Mouse (Mus musculus): ENCODE measurements around the gene St3gal4. TPM values are rescaled to one million over a fixed set of nuclear protein-coding genes. Genes with fewer than 3 reads are reported as not detected.

Gene St3gal4
- polyA plus RNA-seq, 1 experiment from 2014 or later: 13.5 TPM

DNA sequence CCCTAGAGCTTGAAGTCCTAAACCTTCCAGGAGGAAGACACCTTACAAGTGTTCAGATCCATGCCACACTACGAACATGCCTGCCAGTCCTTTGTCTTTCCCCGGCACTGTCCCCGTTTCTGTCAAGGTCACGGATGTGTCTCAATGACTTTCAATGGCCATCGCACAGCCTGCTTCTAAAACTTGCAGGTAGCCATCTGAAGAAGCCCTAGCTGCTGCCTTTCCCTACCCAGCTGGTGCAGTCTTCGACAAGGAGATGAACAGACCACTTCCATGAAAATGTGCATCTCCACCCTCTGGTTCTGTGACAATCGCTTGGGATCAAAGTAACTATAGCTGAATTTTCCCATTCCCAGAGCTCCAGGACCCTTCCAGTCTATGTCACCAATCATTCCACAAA, 7.6 kb downstream of the St3gal4 start:
- Histone ChIP-seq H3K4me2 (replicated peaks) (0 out of 2 replicates have a peak overlapping the region, but pooled peaks have one; percentile 9), H3K4me3 (replicated peaks; ENCODE audit: low read length) (no peak overlapping the region), H3K27ac (no peak overlapping the region), H3K4me1 (replicated peaks; ENCODE audit: control insufficient read depth, insufficient read depth, low read length) (peaks cover 18% of the 10 kb centered on the region), H3K27me3 (ENCODE audit: control insufficient read depth, insufficient read depth, low read length) (no peaks in the 10 kb centered on the region), H3K36me3 (replicated peaks; ENCODE audit: control insufficient read depth, insufficient read depth) (no peaks in the 10 kb centered on the region), H3K9ac (no peak overlapping the region), H3K9me3 (ENCODE audit: control insufficient read depth, low read length) (no peaks in the 10 kb centered on the region)
- ATAC-seq (ENCODE audit: low FRiP score) (no peak), DNase-seq (ENCODE audit: low spot score) (no peak)
- WGBS: 79% methylated on average over 7 of the region's 7 CpGs

DNA sequence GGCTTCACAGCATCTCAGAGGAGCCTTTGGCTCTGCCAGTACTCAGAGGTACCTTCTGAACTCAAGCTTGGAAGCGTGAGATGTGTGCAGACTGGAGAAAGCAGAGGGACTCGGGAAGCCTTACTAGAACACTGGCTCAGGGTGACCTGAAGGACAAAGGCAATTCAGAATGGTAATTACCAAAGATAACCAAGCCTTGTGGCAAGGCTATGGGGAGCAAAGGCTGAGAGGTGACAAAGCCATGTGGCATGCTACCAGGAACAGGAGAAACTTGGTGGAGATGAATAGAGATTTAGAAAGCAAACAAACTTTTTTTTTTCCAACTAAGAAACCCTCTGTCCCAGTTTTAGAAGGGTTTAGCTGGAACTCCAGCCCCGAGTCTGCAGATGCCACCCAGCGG, 8.5 kb downstream of the St3gal4 start:
- 83% methylated on average over 4 of the region's 4 CpGs for WGBS
- Histone ChIP-seq H3K27ac (no peak overlapping the region), H3K9me3 (ENCODE audit: control insufficient read depth, low read length) (no peaks in the 10 kb centered on the region), H3K4me3 (replicated peaks; ENCODE audit: low read length) (no peak overlapping the region), H3K4me1 (replicated peaks; ENCODE audit: control insufficient read depth, insufficient read depth, low read length) (peaks cover 11% of the 10 kb centered on the region), H3K27me3 (ENCODE audit: control insufficient read depth, insufficient read depth, low read length) (no peaks in the 10 kb centered on the region), H3K9ac (no peak overlapping the region), H3K36me3 (replicated peaks; ENCODE audit: control insufficient read depth, insufficient read depth) (no peaks in the 10 kb centered on the region), H3K4me2 (replicated peaks) (no peak overlapping the region)
- ATAC-seq (ENCODE audit: low FRiP score) (no peak), DNase-seq (ENCODE audit: low spot score) (no peak)

GRCm38 (mm10) chr9:35110051-35110450, 9.0 kb downstream of the St3gal4 start:
- no peaks in the 10 kb centered on the region for H3K9me3 ChIP-seq (ENCODE audit: control insufficient read depth, low read length)
- no peak overlapping the region for H3K27ac ChIP-seq
- ATAC-seq (ENCODE audit: low FRiP score) (no peak), DNase-seq (ENCODE audit: low spot score) (no peak)
- 96% methylated on average over 5 of the region's 5 CpGs for WGBS
- no peak overlapping the region for H3K4me2 ChIP-seq (replicated peaks)
- no peaks in the 10 kb centered on the region for H3K27me3 ChIP-seq (ENCODE audit: control insufficient read depth, insufficient read depth, low read length)
- no peaks in the 10 kb centered on the region for H3K36me3 ChIP-seq (replicated peaks; ENCODE audit: control insufficient read depth, insufficient read depth)
- peaks cover 7% of the 10 kb centered on the region; the same call in 1 of the 2 replicates for H3K4me1 ChIP-seq (replicated peaks; ENCODE audit: control insufficient read depth, insufficient read depth, low read length)
- H3K9ac ChIP-seq: no peak overlapping the region
- no peak overlapping the region for H3K4me3 ChIP-seq (replicated peaks; ENCODE audit: low read length)

DNA sequence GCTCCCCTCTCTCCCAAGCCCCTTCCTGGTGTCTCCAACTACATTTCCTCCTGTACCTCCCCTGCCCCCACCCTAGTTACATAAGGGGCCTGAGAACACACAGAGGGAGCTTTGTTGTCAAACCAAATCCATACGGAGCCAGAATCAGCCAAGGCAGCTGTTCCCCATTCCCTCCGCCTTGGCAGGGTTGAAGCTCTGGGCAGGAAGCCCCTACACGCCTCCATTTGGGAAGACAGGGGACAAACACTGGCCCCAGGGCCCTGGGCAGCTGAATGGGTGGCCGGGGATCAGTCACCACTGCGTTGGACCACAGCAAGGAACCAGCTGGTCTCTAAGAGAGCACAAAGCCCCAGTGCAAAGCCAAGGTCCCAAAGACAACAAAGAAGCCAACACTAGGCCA, 10.2 kb downstream of the St3gal4 start:
- ATAC-seq (ENCODE audit: low FRiP score): peak; percentile 53; the same call in 1 of the 2 replicates
- H3K36me3 ChIP-seq (replicated peaks; ENCODE audit: control insufficient read depth, insufficient read depth): no peaks in the 10 kb centered on the region
- H3K4me1 ChIP-seq (replicated peaks; ENCODE audit: control insufficient read depth, insufficient read depth, low read length): peaks cover 7% of the 10 kb centered on the region; the same call in 1 of the 2 replicates
- 48% methylated on average over 5 of the region's 5 CpGs for WGBS
- H3K4me2 ChIP-seq (replicated peaks): no peak overlapping the region
- no peaks in the 10 kb centered on the region for H3K9me3 ChIP-seq (ENCODE audit: control insufficient read depth, low read length)
- H3K27me3 ChIP-seq (ENCODE audit: control insufficient read depth, insufficient read depth, low read length): no peaks in the 10 kb centered on the region
- H3K4me3 ChIP-seq (replicated peaks; ENCODE audit: low read length): no peak overlapping the region
- no peak overlapping the region for H3K9ac ChIP-seq
- DNase-seq (ENCODE audit: low spot score): peak; percentile 50
- H3K27ac ChIP-seq: no peak overlapping the region

DNA sequence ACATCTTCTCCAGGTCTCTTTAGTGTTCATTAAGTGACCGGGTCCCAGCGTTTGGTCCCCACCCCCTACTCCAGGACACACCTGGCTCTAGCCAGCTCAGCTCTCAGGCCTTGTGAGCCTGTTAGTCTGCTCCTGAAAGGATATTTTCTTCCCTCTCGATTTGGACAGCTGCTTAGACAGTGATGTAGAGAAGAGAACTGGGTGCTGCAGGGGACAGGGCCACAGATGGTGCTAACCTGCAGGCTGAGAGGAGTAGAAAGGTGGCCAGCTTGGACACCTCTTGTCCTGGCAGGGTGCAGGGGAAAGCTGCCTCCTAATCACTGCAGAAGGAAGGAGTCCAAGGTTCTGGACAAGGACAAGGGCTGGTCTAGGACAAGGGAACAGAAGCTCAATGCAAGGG, 11.0 kb downstream of the St3gal4 start:
- H3K27me3 ChIP-seq (ENCODE audit: control insufficient read depth, insufficient read depth, low read length): no peaks in the 10 kb centered on the region
- DNase-seq (ENCODE audit: low spot score): no peak
- H3K9ac ChIP-seq: no peak overlapping the region
- no peak overlapping the region for H3K4me3 ChIP-seq (replicated peaks; ENCODE audit: low read length)
- H3K9me3 ChIP-seq (ENCODE audit: control insufficient read depth, low read length): no peaks in the 10 kb centered on the region
- 88% methylated on average over 3 of the region's 3 CpGs for WGBS
- peaks cover 7% of the 10 kb centered on the region; the same call in 1 of the 2 replicates for H3K4me1 ChIP-seq (replicated peaks; ENCODE audit: control insufficient read depth, insufficient read depth, low read length)
- no peaks in the 10 kb centered on the region for H3K36me3 ChIP-seq (replicated peaks; ENCODE audit: control insufficient read depth, insufficient read depth)
- no peak for ATAC-seq (ENCODE audit: low FRiP score)
- no peak overlapping the region for H3K4me2 ChIP-seq (replicated peaks)
- H3K27ac ChIP-seq: no peak overlapping the region

DNA sequence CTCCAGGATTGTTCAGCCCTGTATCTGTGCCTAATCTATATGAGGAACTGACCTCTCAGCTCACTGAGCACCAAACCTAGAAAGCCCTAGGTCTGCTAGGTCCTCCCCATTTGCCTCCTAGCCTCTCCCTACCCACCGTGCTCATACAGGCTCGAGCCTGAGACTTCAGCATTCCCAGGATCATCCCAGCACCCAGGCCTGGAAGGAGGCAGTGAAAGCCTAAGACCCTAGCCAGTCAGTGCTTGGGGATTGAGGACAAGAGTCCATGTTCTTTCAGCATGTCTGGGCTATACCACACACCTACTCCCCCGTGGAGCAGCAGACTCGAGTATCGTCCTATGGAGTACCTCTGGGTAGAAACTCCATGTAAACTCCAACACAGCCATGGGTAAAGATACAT, 11.7 kb downstream of the St3gal4 start:
- H3K4me1 ChIP-seq (replicated peaks; ENCODE audit: control insufficient read depth, insufficient read depth, low read length): peaks cover 7% of the 10 kb centered on the region; the same call in 1 of the 2 replicates
- H3K27me3 ChIP-seq (ENCODE audit: control insufficient read depth, insufficient read depth, low read length): no peaks in the 10 kb centered on the region
- ATAC-seq (ENCODE audit: low FRiP score): no peak
- H3K36me3 ChIP-seq (replicated peaks; ENCODE audit: control insufficient read depth, insufficient read depth): no peaks in the 10 kb centered on the region
- H3K4me2 ChIP-seq (replicated peaks): no peak overlapping the region
- WGBS: 91% methylated on average over 5 of the region's 5 CpGs
- no peak for DNase-seq (ENCODE audit: low spot score)
- no peak overlapping the region for H3K4me3 ChIP-seq (replicated peaks; ENCODE audit: low read length)
- no peaks in the 10 kb centered on the region for H3K9me3 ChIP-seq (ENCODE audit: control insufficient read depth, low read length)
- no peak overlapping the region for H3K9ac ChIP-seq
- no peak overlapping the region for H3K27ac ChIP-seq

- H3K36me3 ChIP-seq (replicated peaks; ENCODE audit: control insufficient read depth, insufficient read depth): no peaks in the 10 kb centered on the region
- no peak overlapping the region for H3K9ac ChIP-seq
- no peak for DNase-seq (ENCODE audit: low spot score)
- 70% methylated on average over 15 of the region's 15 CpGs for WGBS
- ATAC-seq (ENCODE audit: low FRiP score): no peak
- no peaks in the 10 kb centered on the region for H3K9me3 ChIP-seq (ENCODE audit: control insufficient read depth, low read length)
- H3K27me3 ChIP-seq (ENCODE audit: control insufficient read depth, insufficient read depth, low read length): no peaks in the 10 kb centered on the region
- no peak overlapping the region for H3K4me2 ChIP-seq (replicated peaks)
- H3K4me3 ChIP-seq (replicated peaks; ENCODE audit: low read length): no peak overlapping the region
- no peaks in the 10 kb centered on the region for H3K4me1 ChIP-seq (replicated peaks; ENCODE audit: control insufficient read depth, insufficient read depth, low read length)
- H3K27ac ChIP-seq: no peak overlapping the region
These were observed 12.9 kb downstream of the St3gal4 start for GRCm38 (mm10) chr9:35105884-35106880.

DNA sequence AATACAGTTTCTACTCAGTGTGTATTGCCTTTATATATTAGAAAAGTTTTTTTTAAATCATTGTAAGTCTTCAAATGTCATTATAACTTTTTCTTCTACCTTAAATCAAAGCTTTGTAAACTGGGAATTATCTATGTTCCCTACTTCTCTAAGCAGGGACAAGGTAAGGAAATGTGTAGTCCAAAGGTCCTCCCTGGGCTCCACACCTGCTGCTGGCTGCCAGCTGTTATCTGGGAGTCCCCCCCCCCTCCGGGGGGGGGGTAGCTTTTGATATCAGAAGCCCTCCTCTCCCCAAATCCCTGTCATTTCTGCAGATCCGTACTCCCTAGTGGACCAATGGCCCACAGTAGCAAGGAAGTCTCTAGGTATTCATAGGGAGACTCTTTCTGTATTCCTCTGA, 13.6 kb downstream of the St3gal4 start:
- no peak for ATAC-seq (ENCODE audit: low FRiP score)

DNA sequence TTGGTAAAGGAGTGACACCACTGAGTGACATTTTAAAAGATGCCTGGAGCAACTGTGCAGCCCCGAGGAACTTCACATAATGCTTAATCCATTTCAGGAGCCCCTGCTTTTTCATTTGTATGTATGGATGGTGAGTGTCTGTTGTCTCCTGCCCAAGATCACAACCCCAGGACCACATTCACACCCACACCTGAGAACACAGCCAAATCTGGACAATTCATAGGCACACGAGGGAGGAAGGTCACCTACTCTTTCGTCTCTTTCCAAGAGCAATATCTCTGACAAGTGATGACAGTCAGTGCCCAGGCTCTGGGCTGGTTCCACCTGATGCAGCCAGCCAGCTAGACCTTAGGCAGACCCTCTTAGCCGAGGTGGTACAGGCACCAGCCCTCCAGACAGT, 14.4 kb downstream of the St3gal4 start:
- H3K9ac ChIP-seq: no peak overlapping the region
- H3K27ac ChIP-seq: no peak overlapping the region
- H3K4me2 ChIP-seq (replicated peaks): no peak overlapping the region
- H3K36me3 ChIP-seq (replicated peaks; ENCODE audit: control insufficient read depth, insufficient read depth): no peaks in the 10 kb centered on the region
- WGBS: 80% methylated on average over 4 of the region's 4 CpGs
- no peaks in the 10 kb centered on the region for H3K9me3 ChIP-seq (ENCODE audit: control insufficient read depth, low read length)
- ATAC-seq (ENCODE audit: low FRiP score): no peak
- H3K27me3 ChIP-seq (ENCODE audit: control insufficient read depth, insufficient read depth, low read length): no peaks in the 10 kb centered on the region
- H3K4me1 ChIP-seq (replicated peaks; ENCODE audit: control insufficient read depth, insufficient read depth, low read length): no peaks in the 10 kb centered on the region
- no peak overlapping the region for H3K4me3 ChIP-seq (replicated peaks; ENCODE audit: low read length)
- no peak for DNase-seq (ENCODE audit: low spot score)

More for the DNA sequence above, 13.6 kb downstream of the St3gal4 start:
- Histone ChIP-seq H3K4me1 (replicated peaks; ENCODE audit: control insufficient read depth, insufficient read depth, low read length) (no peaks in the 10 kb centered on the region), H3K9me3 (ENCODE audit: control insufficient read depth, low read length) (no peaks in the 10 kb centered on the region), H3K36me3 (replicated peaks; ENCODE audit: control insufficient read depth, insufficient read depth) (no peaks in the 10 kb centered on the region), H3K4me3 (replicated peaks; ENCODE audit: low read length) (no peak overlapping the region), H3K4me2 (replicated peaks) (no peak overlapping the region), H3K27ac (no peak overlapping the region), H3K9ac (no peak overlapping the region), H3K27me3 (ENCODE audit: control insufficient read depth, insufficient read depth, low read length) (no peaks in the 10 kb centered on the region)
- DNase-seq (ENCODE audit: low spot score): no peak
- WGBS: 75% methylated on average over 2 of the region's 2 CpGs
